Comparison of ENCODE assay signal across 13 mouse cellular contexts in the genomic region with DNA sequence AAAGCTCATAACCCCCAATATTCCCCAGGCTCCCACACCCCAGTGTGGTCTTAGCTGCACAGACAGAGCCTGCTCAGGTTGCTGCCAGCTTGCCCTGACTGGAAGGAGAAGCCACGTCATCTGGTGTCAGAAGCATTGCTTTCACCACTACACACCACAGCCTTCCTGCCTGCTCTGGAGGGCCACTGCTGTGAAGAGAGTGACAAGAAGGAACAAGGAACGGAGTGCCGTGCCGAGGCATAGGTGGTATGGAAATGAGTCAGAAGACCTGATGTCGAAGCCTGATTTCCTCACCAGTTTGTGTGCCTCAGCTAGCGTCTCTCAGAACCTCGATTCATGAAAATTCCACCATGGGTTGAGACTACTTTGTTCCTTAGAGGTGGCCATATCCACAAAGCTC. TPM values are rescaled to one million over a fixed set of nuclear protein-coding genes. Genes with fewer than 3 reads are reported as not detected.
A peak's percentile ranks its signal among the peaks of the same experiment; 100 is the strongest.
DNase-seq lines count a peak whose midpoint lies in the region; ATAC-seq lines count a peak whose summit lies in the region.
"Had no signal": no experiment of that assay in that cellular context is flagged by ENCODE, and none has a peak within 500 bp of the region (broad histone marks: within the 10 kb centered on the region; RNA-seq: fewer than 3 reads in every experiment).

No protein-coding gene starts in this region.

- peak; percentile 46 to 54 for DNase-seq in spleen, postnatal 36 days (ENCODE audit: low spot score in 2 of 2)
- no peak for DNase-seq in spleen, adult 12 weeks (ENCODE audit: low spot score)
- DNase-seq in naive thymus-derived CD4-positive, alpha-beta T cell, adult 2 months (ENCODE audit: low read depth), result peak; percentile 50
- peak; percentile 54 for DNase-seq in thymus, postnatal 4 days
- no peak for DNase-seq in cerebellum, postnatal 10 days
- DNase-seq in urinary bladder, postnatal 36 days (ENCODE audit: low spot score in 2 of 2), result no peak
- no peak for DNase-seq in kidney, adult 9 months
- DNase-seq: cerebellum, adult 9-11 months; kidney, adult 2 months had no signal

- ATAC-seq in erythroid progenitor cell, adult 5-6 weeks (replicated peaks; ENCODE audit: low FRiP score, poor library complexity, severe bottlenecking), result 0 out of 2 replicates have a peak, but pooled peaks have one; percentile 30

RNA-seq across cellular contexts. Expression of gene Pla1a, which starts 29.3 kb away (rescaled TPM):
- total RNA-seq in erythroid progenitor cell, adult 5-6 weeks (2015; ENCODE audit: low replicate concordance), result not detected in 2 replicates
- total RNA-seq in erythroid progenitor cell, adult 5-6 weeks (2017; ENCODE audit: low replicate concordance), result not detected in 2 replicates

RNA-seq across cellular contexts. Expression of gene Popdc2, which starts 41.6 kb away (rescaled TPM):
- total RNA-seq in erythroid progenitor cell, adult 5-6 weeks (2015; ENCODE audit: low replicate concordance), result 21.6 and 24.3 TPM in 2 replicates
- total RNA-seq in erythroid progenitor cell, adult 5-6 weeks (2017; ENCODE audit: low replicate concordance), result 18.8 and 23.0 TPM in 2 replicates

RNA-seq across cellular contexts. Expression of gene Adprh, which starts 48.9 kb away (rescaled TPM):
- total RNA-seq in erythroid progenitor cell, adult 5-6 weeks (2015; ENCODE audit: low replicate concordance), result 1.8 and 6.7 TPM in 2 replicates
- 1.9 and 4.1 TPM in 2 replicates for total RNA-seq in erythroid progenitor cell, adult 5-6 weeks (2017; ENCODE audit: low replicate concordance)

RNA-seq across cellular contexts. Expression of gene Cd80, which starts 51.7 kb away (rescaled TPM):
- total RNA-seq in erythroid progenitor cell, adult 5-6 weeks (2015; ENCODE audit: low replicate concordance), result not detected in 2 replicates
- not detected in 2 replicates for total RNA-seq in erythroid progenitor cell, adult 5-6 weeks (2017; ENCODE audit: low replicate concordance)

RNA-seq across cellular contexts. Expression of gene Gm21987, which starts 56.8 kb away (rescaled TPM):
- total RNA-seq in erythroid progenitor cell, adult 5-6 weeks (2015; ENCODE audit: low replicate concordance), result not detected in 2 replicates
- not detected in 2 replicates for total RNA-seq in erythroid progenitor cell, adult 5-6 weeks (2017; ENCODE audit: low replicate concordance)
- total RNA-seq: gastrocnemius, adult 8-10 months; layer of hippocampus, adult 18-20 months; left cerebral cortex, postnatal 10 days had no signal

Comparison
In these comparisons a context has a peak if more than half of its experiments do, and no peak if none do; other contexts are left out.
1. DNase-seq: peak in spleen, postnatal 36 days (2 of 2), naive thymus-derived CD4-positive, alpha-beta T cell, adult 2 months (single experiment) and thymus, postnatal 4 days (single experiment); none in spleen, adult 12 weeks (single experiment), cerebellum, postnatal 10 days (0 of 2), urinary bladder, postnatal 36 days (0 of 2) and kidney, adult 9 months (single experiment).